Mouse (Mus musculus) hindbrain, postnatal 0 days (tissue): ENCODE measurements around the gene Eif4e2. TPM values are rescaled to one million over a fixed set of nuclear protein-coding genes. Genes with fewer than 3 reads are reported as not detected.

Experiments
- ATAC-seq: fragments of 200-750 bp; cut with Nextera tagmentation; 2 replicates; pipeline ENCODE4 v1.8.0; 2017; ENCODE audit warnings: mild to moderate bottlenecking, moderate TSS enrichment, moderate library complexity
- DNase-seq: peaks from one replicate; pipeline ENCODE4 v3.0.0-alpha.2; 2015; ENCODE audit warnings: low spot score
- H3K27ac ChIP-seq: fragments of 300-500 bp; sonication (generic); 2 replicates; pipeline ENCODE4 v1.5.1; 2014; ENCODE audit warnings: mild to moderate bottlenecking
- H3K27me3 ChIP-seq: fragments of 300-500 bp; sonication (generic); 2 replicates; pipeline ENCODE4 v1.6.1; 2014; ENCODE audit warnings: low read length, mixed read lengths; ENCODE audit not compliant: insufficient read depth
- H3K36me3 ChIP-seq: fragments of 300-500 bp; sonication (generic); 2 replicates; pipeline ENCODE4 v1.6.1; 2014; ENCODE audit warnings: low read length, mixed read lengths; ENCODE audit not compliant: insufficient read depth
- H3K4me1 ChIP-seq: fragments of 300-500 bp; sonication (generic); 2 replicates; pipeline ENCODE4 v1.6.1; 2014; ENCODE audit warnings: antibody characterized with exemption, low read length, mixed read lengths; ENCODE audit not compliant: insufficient read depth
- H3K4me2 ChIP-seq: fragments of 300-500 bp; sonication (generic); 2 replicates; pipeline ENCODE4 v1.6.1; 2014; ENCODE audit warnings: low read depth, mild to moderate bottlenecking, low read length, moderate library complexity, mixed read lengths
- H3K4me3 ChIP-seq: fragments of 300-500 bp; sonication (generic); 2 replicates; pipeline ENCODE4 v1.5.1; 2014; ENCODE audit warnings: low read length
- H3K9ac ChIP-seq: fragments of 300-500 bp; sonication (generic); replicated peaks from 2 replicates; pipeline ENCODE4 v1.6.1; 2014; ENCODE audit warnings: mild to moderate bottlenecking, low read length, moderate library complexity, mixed read lengths
- H3K9me3 ChIP-seq: fragments of 300-500 bp; sonication (generic); 2 replicates; pipeline ENCODE4 v1.6.1; 2016; ENCODE audit warnings: low read length, mixed read lengths
- CTCF ChIP-seq: IDR thresholded peaks from 2 replicates; pipeline ENCODE4 v1.5.1; 2016; ENCODE audit warnings: antibody characterized with exemption, control low read depth, low read depth
- WGBS: fragments of 180-500 bp; shearing (Covaris S2); extraction: QIAGEN DNeasy Blood & Tissue Kit; methylation state at CpG from one replicate; pipeline ENCODE4 v1.1.7; 2014; 5-methylcytosine and 5-hydroxymethylcytosine counted together
- polyA plus RNA-seq: library from polyadenylated mRNA; unstranded; fragments of >200 nt; fragmentation: Nextera tagmentation; extraction: Ambion mirVana; gene quantifications from 2 replicates; pipeline ENCODE4 v1.2.1, GENCODE M21; 2015
- total RNA-seq: library from RNA; depleted of rRNA; stranded (reverse); fragments of >200 nt; gene quantifications from 2 replicates; pipeline ENCODE4 v1.2.3, GENCODE M21; 2014

The Eif4e2 gene
- total and polyA plus RNA-seq, 2 experiments from 2014 or later = 60.4 to 99.7 TPM

DNA sequence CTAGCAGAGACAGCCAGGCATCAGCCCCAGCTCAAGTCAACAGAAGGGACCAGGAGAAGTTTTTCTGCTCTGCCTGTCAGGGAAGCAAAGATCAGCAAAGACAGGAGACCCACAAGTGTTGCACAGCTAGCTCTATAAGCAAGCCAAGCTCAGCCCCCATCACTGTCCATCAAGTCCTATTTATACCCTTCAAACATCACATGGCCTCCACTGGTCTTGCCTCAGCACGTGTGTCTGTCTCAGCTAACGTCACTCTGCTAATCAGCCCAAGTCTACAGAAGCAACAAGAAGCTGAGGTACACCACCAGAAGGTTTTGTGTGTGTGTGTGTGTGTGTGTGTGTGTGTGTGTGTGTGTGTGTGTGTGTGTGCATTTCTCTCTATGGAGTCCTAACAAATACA is 12.9 kb upstream of the Eif4e2 start:
- DNase-seq = no peak
- ATAC-seq = no peak
- TF ChIP-seq CTCF = no peak
- no peak overlapping the region for H3K4me3 ChIP-seq
- no peaks in the 10 kb centered on the region for H3K27me3 ChIP-seq
- no peaks in the 10 kb centered on the region for H3K36me3 ChIP-seq
- WGBS = 53% methylated on average over 2 of the region's 2 CpGs
- H3K27ac ChIP-seq = no peak overlapping the region
- H3K4me1 ChIP-seq = no peaks in the 10 kb centered on the region
- no peak overlapping the region for H3K9ac ChIP-seq
- no peak overlapping the region for H3K4me2 ChIP-seq
- H3K9me3 ChIP-seq = no peaks in the 10 kb centered on the region

- Histone ChIP-seq H3K36me3 (no peaks in the 10 kb centered on the region), H3K27me3 (no peaks in the 10 kb centered on the region), H3K4me2 (no peak overlapping the region), H3K9ac (no peak overlapping the region), H3K9me3 (no peaks in the 10 kb centered on the region), H3K4me1 (no peaks in the 10 kb centered on the region), H3K4me3 (no peak overlapping the region), H3K27ac (no peak overlapping the region)
- no peak for DNase-seq
- WGBS = 18% methylated on average over 1 of the region's 1 CpGs
- no peak for TF ChIP-seq CTCF
- no peak for ATAC-seq
Observed at GRCm38 (mm10) chr1:87201848-87202247, 11.9 kb upstream of the Eif4e2 start.

DNA sequence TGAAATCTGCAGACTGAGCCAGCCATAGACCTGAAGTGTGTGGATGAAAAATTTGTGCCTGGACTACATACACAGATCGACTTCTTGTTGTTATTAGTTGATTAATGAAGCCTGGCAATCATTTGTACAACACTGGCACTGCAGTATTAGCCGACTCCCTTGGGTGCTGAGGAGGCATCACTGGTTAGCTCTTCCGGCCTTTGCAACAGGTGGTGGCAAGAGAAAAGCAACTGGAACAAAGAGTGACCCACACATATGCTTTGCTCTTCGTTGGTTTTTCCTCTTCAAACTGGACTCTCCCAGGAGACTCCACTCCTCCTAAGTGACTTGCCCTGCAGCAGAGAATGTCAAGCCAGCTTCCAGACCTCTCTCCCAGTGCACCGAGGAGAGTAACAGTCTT is 9.9 kb upstream of the Eif4e2 start:
- Histone ChIP-seq H3K4me1 (no peaks in the 10 kb centered on the region), H3K27ac (no peak overlapping the region), H3K9ac (no peak overlapping the region), H3K4me3 (no peak overlapping the region), H3K27me3 (no peaks in the 10 kb centered on the region), H3K9me3 (no peaks in the 10 kb centered on the region), H3K4me2 (no peak overlapping the region), H3K36me3 (no peaks in the 10 kb centered on the region)
- no peak for ATAC-seq
- 89% methylated on average over 5 of the region's 5 CpGs for WGBS
- no peak for DNase-seq
- no peak for TF ChIP-seq CTCF

DNA sequence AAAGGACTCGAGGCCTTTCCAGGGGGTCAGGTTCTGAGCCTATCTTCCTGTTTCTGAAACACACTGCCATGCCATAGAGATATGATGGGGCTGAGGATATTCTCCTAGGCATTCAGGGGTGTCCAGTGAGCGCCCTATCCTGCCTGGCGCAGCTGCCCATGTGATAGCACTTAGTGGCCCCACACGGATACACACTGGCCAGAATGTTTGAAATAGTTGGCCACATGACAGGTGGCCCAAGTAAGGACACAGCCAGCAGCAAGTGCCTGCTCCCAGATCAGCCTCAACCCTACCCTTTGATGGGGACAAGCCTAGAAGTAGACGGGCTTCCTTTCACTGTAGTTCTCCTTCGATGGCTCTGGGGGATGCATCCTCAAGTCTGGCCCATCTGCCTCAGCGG is 9.2 kb upstream of the Eif4e2 start, which contains the start of gene Chrng:
TSS of gene Chrng (plus strand) at position 193 of the 400 bp plus-strand sequence.
- H3K27ac ChIP-seq = no peak within 1 kb of the TSS
- WGBS = 90% methylated on average over 7 of the region's 7 CpGs
- no peaks in the 10 kb centered on the region for H3K27me3 ChIP-seq
- H3K4me1 ChIP-seq = no peaks in the 10 kb centered on the region
- H3K4me3 ChIP-seq = no peak within 1 kb of the TSS
- H3K9me3 ChIP-seq = no peaks in the 10 kb centered on the region
- DNase-seq (no peak), ATAC-seq (no peak)
- H3K9ac ChIP-seq = no peak within 1 kb of the TSS
- H3K4me2 ChIP-seq = no peak within 1 kb of the TSS
- no peaks in the 10 kb centered on the region for H3K36me3 ChIP-seq
- TF ChIP-seq CTCF = no peak

GRCm38 (mm10) chr1:87205038-87205437 is 8.7 kb upstream of the Eif4e2 start:
- no peak overlapping the region for H3K27ac ChIP-seq
- no peak overlapping the region for H3K9ac ChIP-seq
- no peak overlapping the region for H3K4me2 ChIP-seq
- no peak for DNase-seq
- no peaks in the 10 kb centered on the region for H3K36me3 ChIP-seq
- no peaks in the 10 kb centered on the region for H3K27me3 ChIP-seq
- no peak for TF ChIP-seq CTCF
- no peaks in the 10 kb centered on the region for H3K4me1 ChIP-seq
- WGBS = 73% methylated on average over 6 of the region's 6 CpGs
- no peaks in the 10 kb centered on the region for H3K9me3 ChIP-seq
- H3K4me3 ChIP-seq = no peak overlapping the region
- no peak for ATAC-seq

GRCm38 (mm10) chr1:87205502-87205901 is 8.2 kb upstream of the Eif4e2 start:
- 49% methylated on average over 3 of the region's 3 CpGs for WGBS
- Histone ChIP-seq H3K9ac (no peak overlapping the region), H3K4me2 (no peak overlapping the region), H3K9me3 (no peaks in the 10 kb centered on the region), H3K4me3 (no peak overlapping the region), H3K4me1 (no peaks in the 10 kb centered on the region), H3K27me3 (no peaks in the 10 kb centered on the region), H3K36me3 (no peaks in the 10 kb centered on the region), H3K27ac (no peak overlapping the region)
- TF ChIP-seq CTCF = no peak
- DNase-seq = no peak
- no peak for ATAC-seq

DNA sequence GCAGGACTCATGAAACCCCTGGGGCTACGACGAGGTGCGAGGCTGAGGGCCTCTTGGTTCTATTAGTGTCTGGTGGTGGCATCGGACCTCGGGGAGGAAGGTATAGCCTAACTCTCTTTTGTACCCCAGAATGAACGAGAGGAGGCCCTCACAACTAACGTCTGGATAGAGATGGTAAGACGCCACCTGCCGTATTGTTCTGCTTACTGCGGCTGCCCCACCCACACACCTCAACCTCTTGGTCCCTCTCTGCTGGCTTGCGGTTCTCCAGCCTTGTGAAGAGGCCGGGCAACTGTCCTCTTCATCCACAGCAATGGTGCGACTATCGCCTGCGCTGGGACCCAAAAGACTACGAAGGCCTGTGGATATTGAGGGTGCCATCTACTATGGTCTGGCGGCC is 7.4 kb upstream of the Eif4e2 start:
- Histone ChIP-seq H3K4me1 (no peaks in the 10 kb centered on the region), H3K9me3 (no peaks in the 10 kb centered on the region), H3K27me3 (no peaks in the 10 kb centered on the region), H3K4me2 (no peak overlapping the region), H3K4me3 (no peak overlapping the region), H3K27ac (no peak overlapping the region), H3K9ac (no peak overlapping the region), H3K36me3 (no peaks in the 10 kb centered on the region)
- WGBS = 26% methylated on average over 17 of the region's 17 CpGs
- ATAC-seq (no peak), DNase-seq (no peak)
- peak; percentile 49 for TF ChIP-seq CTCF
